Mouse (Mus musculus): ENCODE results near the gene Pla2g3.

- TF ChIP-seq CTCF (IDR thresholded peaks at IDR 0.05; ENCODE audit: low read depth) (no peak), EP300 (IDR thresholded peaks at IDR 0.05; ENCODE audit: low read depth) (no peak)
These were observed 32.8 kb downstream of the Pla2g3 start for GRCm38 (mm10) chr11:3520919-3521318.
